Mouse (Mus musculus): ENCODE results near the gene Gcsam. TPM values are rescaled to one million over a fixed set of nuclear protein-coding genes. Genes with fewer than 3 reads are reported as not detected.

The Gcsam gene
- total RNA-seq, 2 experiments from 2014 or later, result 0.35 TPM; not detected in 1

DNA sequence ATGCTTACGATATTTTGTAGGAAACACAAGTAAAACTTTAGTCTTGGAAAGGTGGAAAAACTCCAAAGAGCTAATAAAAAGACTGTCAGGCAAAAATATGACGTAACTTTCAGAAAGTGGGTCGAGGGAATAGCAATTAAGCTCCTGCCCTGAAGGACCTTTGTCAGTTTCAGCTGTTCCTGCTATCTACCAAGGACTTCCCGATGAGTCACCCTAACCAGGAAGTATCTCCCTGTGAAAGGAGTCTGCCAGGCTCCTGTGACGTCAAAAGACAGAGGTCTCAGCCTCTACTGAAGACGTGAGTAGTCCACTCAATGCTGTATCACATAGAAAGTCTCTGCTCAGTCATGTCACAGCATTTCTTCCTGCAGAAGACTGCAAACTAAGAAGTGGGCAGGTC is 34.2 kb downstream of the Gcsam start:
- ATAC-seq (replicated peaks; ENCODE audit: poor library complexity), result peak; percentile 93

DNA sequence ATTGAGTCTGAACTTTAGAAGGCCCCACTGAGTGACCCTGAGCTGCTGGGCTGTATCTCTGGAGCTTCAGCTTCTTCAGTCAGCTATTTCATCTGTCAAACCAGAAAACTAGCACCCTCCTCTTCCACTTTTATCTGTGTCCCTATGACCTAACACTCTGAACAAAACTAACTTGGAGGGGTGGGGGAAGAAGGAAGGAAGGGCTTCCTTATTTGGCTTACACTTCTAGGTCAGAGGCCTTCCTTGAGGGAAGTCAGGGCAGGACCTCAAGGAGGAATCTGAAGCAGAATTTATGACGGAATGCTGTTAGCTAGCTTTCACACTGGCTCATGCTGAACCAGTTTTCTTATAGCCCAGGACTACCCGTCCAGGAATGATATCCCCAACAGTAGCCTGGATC is 41.3 kb downstream of the Gcsam start:
- ATAC-seq (replicated peaks; ENCODE audit: poor library complexity), result peak; percentile 57

DNA sequence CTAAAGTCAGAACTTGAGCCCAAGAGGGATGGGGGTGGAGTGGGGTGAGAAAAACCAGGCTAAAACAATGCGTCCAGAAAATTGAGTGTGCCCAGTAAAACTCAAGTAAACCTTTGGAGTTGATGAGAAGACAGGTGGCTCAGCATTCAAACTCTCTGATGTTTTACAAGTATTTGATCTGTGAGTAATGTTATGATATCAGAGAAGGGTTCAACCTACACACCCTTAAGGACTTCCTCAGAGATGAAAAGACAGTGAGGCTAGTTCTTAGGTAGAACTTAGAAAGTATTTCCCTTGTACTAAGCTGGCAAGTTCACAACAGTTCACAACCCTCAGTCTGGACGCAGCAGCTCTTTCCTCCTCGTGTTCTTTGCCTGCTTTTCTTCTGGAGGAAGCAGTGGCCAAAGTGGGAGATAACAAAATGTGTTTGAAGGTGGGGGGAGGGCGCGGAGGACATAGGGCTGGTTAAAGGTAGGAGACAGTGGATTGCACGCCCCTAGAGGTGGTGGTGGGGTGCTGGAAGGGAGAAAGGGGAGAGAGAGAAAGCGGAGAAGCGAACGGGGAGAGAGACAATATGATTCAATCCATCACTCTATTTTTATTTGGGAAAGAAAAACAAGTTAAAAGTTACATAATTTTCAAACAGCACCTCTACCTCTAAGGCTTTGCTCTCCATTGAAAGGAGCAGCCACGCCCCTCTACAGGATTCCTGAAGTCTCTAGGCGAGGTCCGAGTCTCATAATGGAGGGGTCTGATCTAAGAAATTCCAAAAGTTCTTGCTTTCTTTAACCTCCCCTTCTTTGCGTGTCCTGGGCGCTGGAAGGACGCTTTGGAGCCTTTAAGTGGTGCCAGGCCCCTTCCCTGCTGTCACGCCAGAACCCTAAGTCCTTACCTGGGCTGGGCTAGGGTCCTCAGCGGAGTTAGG is 43.1 kb downstream of the Gcsam start:
- peak; percentile 42 for ATAC-seq (replicated peaks; ENCODE audit: poor library complexity)

DNA sequence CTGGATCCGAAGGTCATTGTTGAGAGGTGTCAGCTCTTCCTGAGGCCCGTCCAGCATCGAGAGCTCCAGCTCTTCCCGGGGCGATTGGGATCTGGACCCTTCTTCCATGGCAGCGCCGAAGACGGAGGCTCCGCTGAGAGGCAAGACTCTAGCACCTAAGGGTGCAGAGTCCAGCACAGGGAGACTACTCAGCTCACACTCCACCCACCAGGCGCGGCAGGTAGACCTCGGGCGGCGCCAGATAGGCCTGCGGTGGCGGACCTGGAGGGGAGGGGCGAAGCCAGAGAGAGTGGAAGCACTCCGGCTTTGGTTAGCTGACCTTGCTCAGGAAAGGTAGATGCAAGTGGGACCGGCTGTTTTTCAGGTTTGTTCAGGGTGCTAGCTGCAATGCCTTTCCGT is 43.8 kb downstream of the Gcsam start, which contains the start of gene BC016579:
TSS of gene BC016579 (minus strand) at position 135 of the 399 bp plus-strand sequence.
- peak; percentile 59 for ATAC-seq (replicated peaks; ENCODE audit: poor library complexity)

DNA sequence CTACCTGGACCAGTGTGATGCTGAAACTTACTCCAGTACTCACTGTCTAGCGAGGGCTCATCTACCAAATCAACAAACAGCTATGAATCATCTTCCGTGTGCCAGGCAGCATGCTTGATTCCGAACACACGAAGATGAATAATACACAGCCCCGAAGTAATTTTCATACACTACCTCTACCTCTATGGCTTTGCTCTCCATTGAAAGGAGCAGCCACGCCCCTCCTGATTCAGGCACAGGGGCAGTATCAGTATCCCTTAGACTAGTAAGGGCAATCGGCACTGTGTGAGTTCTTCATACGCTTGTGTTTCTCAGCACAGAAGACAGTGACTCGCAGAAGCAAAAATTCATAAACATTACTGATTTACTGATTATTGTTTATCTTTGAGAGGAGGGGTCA is 44.3 kb downstream of the Gcsam start:
- no peak for ATAC-seq (replicated peaks; ENCODE audit: poor library complexity)

DNA sequence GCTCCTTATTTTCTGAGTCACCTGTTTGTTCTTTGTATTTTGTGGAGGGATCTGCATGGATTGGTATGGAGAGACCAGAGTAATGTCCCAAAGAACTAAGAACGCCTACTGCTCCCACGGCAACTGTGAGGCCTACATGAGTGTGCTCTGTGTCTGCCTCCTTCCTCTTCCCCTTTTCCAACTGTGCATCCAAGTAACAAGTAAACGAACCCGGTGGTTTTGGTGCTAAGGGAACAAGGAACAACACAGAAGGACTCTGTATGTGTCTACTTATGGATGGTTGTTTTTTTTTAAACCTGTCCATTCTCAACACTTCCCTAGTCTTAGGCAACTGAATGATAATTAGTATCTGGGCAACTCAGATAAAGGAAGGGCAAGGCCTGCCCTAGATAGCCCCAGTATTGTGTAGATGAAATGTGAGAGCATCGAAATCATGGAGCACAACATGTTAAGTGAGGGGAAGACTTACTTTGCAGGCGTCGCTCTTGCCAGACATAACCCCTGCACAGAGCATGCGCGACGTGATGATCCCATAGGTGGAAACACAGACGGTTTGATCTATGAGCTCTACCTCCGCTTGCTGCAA is 47.5 kb downstream of the Gcsam start:
- ATAC-seq (replicated peaks; ENCODE audit: poor library complexity), result peak; percentile 63

DNA sequence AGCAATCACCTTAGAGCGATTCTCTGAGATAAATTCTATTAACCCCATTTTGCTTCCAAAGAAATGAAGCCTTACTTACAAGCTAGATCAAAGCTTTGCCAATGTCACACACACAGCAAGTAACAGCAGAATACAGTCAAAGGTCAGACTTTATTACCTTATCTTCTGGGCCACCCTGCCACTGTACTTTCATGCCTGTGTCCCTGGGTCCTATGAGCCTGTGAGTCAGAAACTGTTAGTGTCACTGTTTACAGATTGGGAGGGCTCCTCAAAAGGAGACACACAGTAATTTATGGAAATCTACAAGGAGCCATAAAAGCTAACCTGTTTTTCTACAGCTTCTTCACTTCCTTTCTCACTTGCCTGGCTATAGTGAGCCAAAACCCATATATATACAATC is 48.1 kb downstream of the Gcsam start:
- no peak; the same call in 1 of the 2 replicates for ATAC-seq (replicated peaks; ENCODE audit: poor library complexity)

DNA sequence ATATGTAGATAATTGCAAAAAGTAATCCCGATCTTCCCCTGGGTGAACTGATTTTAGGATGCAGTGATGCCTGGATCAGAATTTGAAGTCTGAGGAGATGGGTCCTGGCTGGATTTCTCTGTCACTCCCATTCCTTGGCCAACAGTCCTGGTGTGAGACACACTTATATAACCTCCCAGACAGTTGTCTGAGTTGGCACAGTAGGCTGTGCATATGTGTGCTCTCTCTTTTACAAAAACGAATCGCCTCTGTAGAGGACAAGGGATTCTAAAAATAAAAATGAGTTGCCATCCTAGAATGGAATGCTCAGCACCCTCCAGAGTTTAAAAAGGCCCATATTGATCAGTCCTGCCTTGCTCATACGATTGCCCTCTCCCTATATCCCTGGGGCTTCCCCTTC is 49.4 kb downstream of the Gcsam start:
- no peak for ATAC-seq (replicated peaks; ENCODE audit: poor library complexity)

DNA sequence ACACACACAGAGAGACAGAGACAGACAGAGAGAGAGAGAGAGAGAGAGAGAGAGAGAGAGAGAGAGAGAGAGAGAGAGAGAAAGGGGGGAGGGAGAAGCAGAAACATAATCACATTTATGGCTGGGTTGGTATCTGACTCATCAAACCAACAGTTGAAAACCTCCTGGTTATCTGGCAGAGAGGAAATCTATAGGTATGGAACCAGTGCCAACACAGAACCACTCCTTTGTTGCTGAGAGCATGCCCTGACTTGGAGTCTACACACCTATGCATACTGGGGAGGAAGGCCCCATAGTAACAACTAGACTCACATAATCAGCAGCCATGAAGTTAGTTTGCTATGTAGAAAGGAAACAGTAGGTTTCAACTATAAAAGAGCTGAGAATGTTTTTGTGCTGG is 52.2 kb downstream of the Gcsam start:
- ATAC-seq (replicated peaks; ENCODE audit: poor library complexity), result no peak

DNA sequence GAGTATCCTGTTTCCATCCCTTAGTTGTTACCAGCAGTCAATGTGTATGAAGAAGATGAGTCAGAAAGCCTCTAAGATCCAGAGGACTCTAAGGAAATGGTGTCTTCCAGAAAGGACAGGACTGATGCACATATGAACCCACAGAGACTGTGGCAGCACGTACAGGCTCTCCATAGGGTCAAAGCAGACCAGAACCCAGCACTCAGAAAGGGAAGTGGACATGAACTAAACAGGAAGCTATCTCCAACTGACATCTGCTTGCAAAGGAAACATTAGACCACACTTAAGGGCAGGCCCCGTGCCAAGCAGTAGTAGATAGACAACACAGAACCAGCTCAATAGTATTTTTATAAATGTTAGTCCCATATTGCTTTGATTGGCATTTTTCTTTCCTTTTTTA is 56.0 kb downstream of the Gcsam start:
- ATAC-seq (replicated peaks; ENCODE audit: poor library complexity), result peak; percentile 92

DNA sequence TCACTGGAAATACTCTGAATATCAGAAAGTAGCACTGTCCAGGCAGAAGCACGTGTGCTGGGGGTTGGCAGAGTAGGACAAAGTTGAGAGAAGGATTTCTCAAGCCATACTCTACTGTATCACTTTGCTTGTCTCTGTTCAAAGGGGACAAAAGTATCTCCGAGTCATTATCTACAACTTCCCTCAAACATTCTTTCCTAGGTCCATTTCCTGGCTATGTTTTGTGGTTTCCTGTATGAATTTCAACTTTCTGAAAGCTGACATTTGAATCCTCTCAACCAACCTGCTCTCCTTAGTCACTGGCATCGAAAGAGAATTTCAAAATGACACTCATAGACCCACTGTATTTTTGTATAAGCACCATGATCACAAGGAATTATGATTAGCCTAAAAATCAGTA is 58.0 kb downstream of the Gcsam start:
- ATAC-seq (replicated peaks; ENCODE audit: poor library complexity), result peak; percentile 47

DNA sequence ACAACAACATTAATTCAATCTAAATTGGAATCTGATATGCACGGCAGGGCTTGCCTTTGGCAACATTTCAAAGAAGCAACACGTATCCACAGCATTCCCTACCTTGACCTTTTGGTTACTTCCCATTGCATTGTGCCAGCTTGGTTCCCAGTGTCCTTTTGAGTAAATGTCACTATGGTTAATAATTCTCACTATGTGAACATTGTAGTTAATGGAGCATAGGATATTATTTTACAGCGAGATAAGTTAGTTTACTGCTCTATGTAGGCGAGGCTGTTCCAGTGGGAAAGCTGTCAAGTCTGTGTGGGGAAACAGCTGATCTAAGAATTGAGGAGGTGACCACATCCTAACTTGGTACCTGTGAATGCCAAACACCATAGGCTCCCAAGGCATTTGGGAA is 59.8 kb downstream of the Gcsam start:
- ATAC-seq (replicated peaks; ENCODE audit: poor library complexity), result no peak

Other genes with a start within 250 kb of the Gcsam start
- not detected in 2 replicates for gene Cd200, start 201.3 kb upstream of the Gcsam start, total RNA-seq (2015)
- 1.3 TPM in 1 of 2 replicates, not detected in the other for gene Cd200, start 201.3 kb upstream of the Gcsam start, total RNA-seq (2017)
- not detected in 2 replicates for gene Gm609, start 117.4 kb upstream of the Gcsam start, total RNA-seq (2015)
- gene Gm609, start 117.4 kb upstream of the Gcsam start, total RNA-seq (2017), result not detected in 2 replicates
- gene Gm17783, start 78.3 kb upstream of the Gcsam start, total RNA-seq (2015), result not detected in 2 replicates
- gene Gm17783, start 78.3 kb upstream of the Gcsam start, total RNA-seq (2017), result not detected in 2 replicates
- not detected in 2 replicates for gene Slc9c1, start 75.1 kb upstream of the Gcsam start, total RNA-seq (2015)
- gene Slc9c1, start 75.1 kb upstream of the Gcsam start, total RNA-seq (2017), result not detected in 2 replicates
- 1.0 and 2.2 TPM in 2 replicates for gene BC016579, start 43.7 kb downstream of the Gcsam start, total RNA-seq (2015)
- gene BC016579, start 43.7 kb downstream of the Gcsam start, total RNA-seq (2017), result 0.17 and 0.61 TPM in 2 replicates
- gene Tmprss7, start 83.3 kb downstream of the Gcsam start, total RNA-seq (2015), result 0.46 and 0.74 TPM in 2 replicates
- 0.12 and 0.81 TPM in 2 replicates for gene Tmprss7, start 83.3 kb downstream of the Gcsam start, total RNA-seq (2017)
- gene Tagln3, start 114.2 kb downstream of the Gcsam start, total RNA-seq (2015), result not detected in 2 replicates
- gene Tagln3, start 114.2 kb downstream of the Gcsam start, total RNA-seq (2017), result not detected in 2 replicates
- gene Abhd10, start 132.6 kb downstream of the Gcsam start, total RNA-seq (2015), result 22.5 and 25.0 TPM in 2 replicates
- gene Abhd10, start 132.6 kb downstream of the Gcsam start, total RNA-seq (2017), result 18.2 and 27.4 TPM in 2 replicates

Data from megakaryocyte progenitor cell, adult 5-6 weeks (primary cell).